Mouse (Mus musculus): ENCODE results near the gene Fbxl8. TPM values are rescaled to one million over a fixed set of nuclear protein-coding genes. Genes with fewer than 3 reads are reported as not detected.
A peak's percentile ranks its signal among the peaks of the same experiment; 100 is the strongest.
"Not testable (repeated sequence)": the region's sequence is repeated elsewhere in the genome, so short reads cannot be mapped to it uniquely, and the experiment has no call there.

Gene Fbxl8
- polyA plus RNA-seq, 1 experiment, result 7.6 TPM

- peak overlapping the region; percentile 89 for H3K4me3 ChIP-seq (ENCODE audit: insufficient read depth, poor library complexity, severe bottlenecking)
- peaks cover 60% of the 10 kb centered on the region for H3K79me2 ChIP-seq (ENCODE audit: control insufficient read depth, insufficient read depth)
- H3K36me3 ChIP-seq (ENCODE audit: control insufficient read depth, insufficient read depth), result no peaks in the 10 kb centered on the region
- H3ac ChIP-seq (ENCODE audit: control insufficient read depth, insufficient read length, low read depth), result peak overlapping the region; percentile 92
- TF ChIP-seq CEBPB (IDR thresholded peaks at IDR 0.05; ENCODE audit: low read depth) (peak; percentile 64), CTCF (IDR thresholded peaks at IDR 0.05; ENCODE audit: control insufficient read depth, insufficient read depth, insufficient read length) (no peak), USF1 (IDR thresholded peaks at IDR 0.05; ENCODE audit: low read depth) (no peak)
- no peaks in the 10 kb centered on the region for H3K27me3 ChIP-seq (ENCODE audit: control insufficient read depth, insufficient read depth, insufficient read length)
- H3K79me3 ChIP-seq (ENCODE audit: low read depth), result peaks cover 39% of the 10 kb centered on the region
These were observed 38.5 kb upstream of the Fbxl8 start for GRCm38 (mm10) chr8:105225917-105226316.

DNA sequence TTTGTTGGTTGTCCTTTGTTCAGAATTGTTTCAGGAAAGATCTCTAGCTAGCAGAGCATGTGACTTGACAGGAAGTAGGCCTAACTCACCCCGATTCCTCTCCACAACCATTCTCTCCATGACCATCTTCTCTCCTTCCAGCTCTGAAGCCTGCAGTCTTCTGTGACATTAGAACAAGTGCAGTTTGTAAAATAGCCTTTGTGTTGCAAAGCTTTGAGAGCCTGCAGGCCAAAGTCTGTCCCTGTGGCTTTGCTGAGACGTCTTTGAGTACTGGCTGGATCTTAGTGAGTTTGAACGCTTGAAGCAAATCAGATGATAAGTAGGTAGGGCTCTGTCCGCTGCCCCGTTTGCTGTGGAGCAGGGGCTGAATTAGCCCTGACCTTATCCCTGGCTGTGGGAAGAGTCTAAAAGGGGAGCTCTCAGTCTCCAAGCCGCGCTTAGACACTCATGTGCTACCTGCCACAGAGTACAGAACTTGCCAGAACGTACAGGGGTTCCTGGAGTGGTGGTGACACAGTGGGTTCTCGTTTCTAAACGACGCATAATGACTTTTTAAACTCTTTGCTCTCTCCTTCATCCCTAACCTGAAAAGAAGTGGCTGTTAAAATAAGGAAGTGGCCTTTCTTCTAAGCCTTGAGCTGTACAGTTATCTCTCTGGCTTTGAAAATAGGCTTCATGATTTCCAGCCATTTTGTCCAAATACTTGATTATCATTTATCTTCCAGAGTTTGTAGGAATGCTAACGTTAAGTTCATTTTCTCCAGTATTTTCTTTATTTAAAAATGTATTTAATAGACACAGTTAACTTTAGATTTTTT lies 32.7 kb upstream of the Fbxl8 start:
- Histone ChIP-seq H3K4me3 (ENCODE audit: insufficient read depth, poor library complexity, severe bottlenecking) (no peak overlapping the region), H3K27me3 (ENCODE audit: control insufficient read depth, insufficient read depth, insufficient read length) (no peaks in the 10 kb centered on the region), H3ac (ENCODE audit: control insufficient read depth, insufficient read length, low read depth) (no peak overlapping the region), H3K79me3 (ENCODE audit: low read depth) (peaks cover 25% of the 10 kb centered on the region), H3K36me3 (ENCODE audit: control insufficient read depth, insufficient read depth) (peaks cover 27% of the 10 kb centered on the region), H3K79me2 (ENCODE audit: control insufficient read depth, insufficient read depth) (peaks cover 44% of the 10 kb centered on the region)
- TF ChIP-seq USF1 (IDR thresholded peaks at IDR 0.05; ENCODE audit: low read depth) (no peak), MAX (IDR thresholded peaks at IDR 0.05) (no peak), MYOD1 (IDR thresholded peaks at IDR 0.05; ENCODE audit: control insufficient read depth, insufficient read length, low read depth) (no peak), CEBPB (IDR thresholded peaks at IDR 0.05; ENCODE audit: low read depth) (no peak), MYOG (IDR thresholded peaks at IDR 0.05; ENCODE audit: control insufficient read depth, extremely low read depth, insufficient read length) (no peak), CTCF (IDR thresholded peaks at IDR 0.05; ENCODE audit: control insufficient read depth, insufficient read depth, insufficient read length) (no peak), FOSL1 (IDR thresholded peaks at IDR 0.05; ENCODE audit: insufficient read depth, low read length, poor library complexity, severe bottlenecking) (no peak)

- H3K79me3 ChIP-seq (ENCODE audit: low read depth), result peaks cover 19% of the 10 kb centered on the region
- not testable (repeated sequence) for H3K27me3 ChIP-seq (ENCODE audit: control insufficient read depth, insufficient read depth, insufficient read length); H3ac ChIP-seq (ENCODE audit: control insufficient read depth, insufficient read length, low read depth); H3K4me3 ChIP-seq (ENCODE audit: insufficient read depth, poor library complexity, severe bottlenecking)
- peaks cover 38% of the 10 kb centered on the region for H3K79me2 ChIP-seq (ENCODE audit: control insufficient read depth, insufficient read depth)
- peaks cover 27% of the 10 kb centered on the region for H3K36me3 ChIP-seq (ENCODE audit: control insufficient read depth, insufficient read depth)
These were observed 32.1 kb upstream of the Fbxl8 start for GRCm38 (mm10) chr8:105232321-105232693.

DNA sequence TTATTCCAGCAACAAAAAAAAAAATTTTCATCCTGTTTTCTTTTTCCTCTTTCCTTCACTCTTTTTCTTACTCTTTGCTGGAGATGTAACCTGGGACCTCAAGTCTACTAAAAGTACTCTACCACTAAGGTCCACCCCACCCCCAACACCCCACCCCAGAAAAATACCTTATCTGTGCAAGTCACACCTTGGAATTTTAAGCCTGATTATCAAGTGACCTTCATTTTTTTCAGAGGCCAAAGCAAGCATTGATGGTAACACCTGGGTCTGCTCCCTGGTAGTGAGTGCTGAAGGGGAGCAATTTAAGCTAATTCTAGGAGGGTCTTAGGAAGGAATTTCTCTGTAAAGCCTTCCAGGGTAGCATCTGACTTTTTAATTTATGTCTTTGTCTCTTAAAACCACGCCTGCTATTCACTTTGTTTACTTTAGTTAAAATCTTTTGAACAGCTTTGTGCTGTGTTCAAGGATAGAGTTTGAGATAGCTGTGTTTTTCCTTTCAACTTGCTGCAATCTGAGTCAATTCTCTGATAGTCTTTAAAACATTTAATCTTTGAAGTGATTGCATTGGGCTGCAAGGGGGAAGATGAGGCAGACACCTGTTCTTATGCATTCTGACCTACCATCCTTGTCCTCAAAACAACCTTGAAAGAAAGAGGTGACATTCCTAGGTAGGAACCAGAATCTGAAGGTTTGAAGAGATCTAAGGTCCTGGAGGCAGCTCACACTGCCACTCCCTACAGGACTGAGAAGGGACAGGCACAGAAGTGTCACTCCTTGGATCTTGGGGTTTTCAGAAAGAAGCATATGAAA lies 31.1 kb upstream of the Fbxl8 start:
- no peak overlapping the region for H3ac ChIP-seq (ENCODE audit: control insufficient read depth, insufficient read length, low read depth)
- H3K4me3 ChIP-seq (ENCODE audit: insufficient read depth, poor library complexity, severe bottlenecking), result no peak overlapping the region
- H3K36me3 ChIP-seq (ENCODE audit: control insufficient read depth, insufficient read depth), result peaks cover 28% of the 10 kb centered on the region
- H3K79me3 ChIP-seq (ENCODE audit: low read depth), result peaks cover 12% of the 10 kb centered on the region
- H3K79me2 ChIP-seq (ENCODE audit: control insufficient read depth, insufficient read depth), result peaks cover 27% of the 10 kb centered on the region
- no peaks in the 10 kb centered on the region for H3K27me3 ChIP-seq (ENCODE audit: control insufficient read depth, insufficient read depth, insufficient read length)
- TF ChIP-seq CTCF (IDR thresholded peaks at IDR 0.05; ENCODE audit: control insufficient read depth, insufficient read depth, insufficient read length), result no peak
- TF ChIP-seq MAX (IDR thresholded peaks at IDR 0.05), result no peak

DNA sequence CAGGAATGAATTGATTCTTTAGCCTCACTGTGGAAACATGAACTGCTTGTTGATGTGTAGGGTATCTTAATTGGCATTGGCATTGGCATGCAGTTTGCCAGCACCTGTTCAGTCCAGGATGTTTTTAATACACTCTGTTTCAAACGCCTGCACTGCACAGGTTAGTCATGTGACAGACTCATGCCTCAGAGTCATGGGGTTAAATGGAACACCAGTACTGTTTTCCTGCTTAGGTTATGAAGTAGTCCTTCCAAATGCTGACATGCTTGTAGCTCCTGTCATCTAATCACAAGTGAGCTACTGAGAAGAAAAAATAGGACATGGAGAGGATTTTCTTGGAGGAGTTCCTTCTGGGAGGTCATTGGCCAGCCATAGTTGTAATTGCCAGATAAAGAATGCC lies 29.2 kb upstream of the Fbxl8 start:
- Histone ChIP-seq H3K79me3 (ENCODE audit: low read depth) (peaks cover 3% of the 10 kb centered on the region), H3K27me3 (ENCODE audit: control insufficient read depth, insufficient read depth, insufficient read length) (no peaks in the 10 kb centered on the region), H3ac (ENCODE audit: control insufficient read depth, insufficient read length, low read depth) (no peak overlapping the region), H3K79me2 (ENCODE audit: control insufficient read depth, insufficient read depth) (peaks cover 9% of the 10 kb centered on the region), H3K4me3 (ENCODE audit: insufficient read depth, poor library complexity, severe bottlenecking) (no peak overlapping the region), H3K36me3 (ENCODE audit: control insufficient read depth, insufficient read depth) (peaks cover 38% of the 10 kb centered on the region)
- TF ChIP-seq MYOG (IDR thresholded peaks at IDR 0.05; ENCODE audit: control insufficient read depth, extremely low read depth, insufficient read length) (no peak), MAX (IDR thresholded peaks at IDR 0.05) (no peak), CEBPB (IDR thresholded peaks at IDR 0.05; ENCODE audit: low read depth) (no peak)

GRCm38 (mm10) chr8:105237442-105238142 lies 26.9 kb upstream of the Fbxl8 start:
- Histone ChIP-seq H3K36me3 (ENCODE audit: control insufficient read depth, insufficient read depth) (peaks cover 48% of the 10 kb centered on the region), H3K27me3 (ENCODE audit: control insufficient read depth, insufficient read depth, insufficient read length) (no peaks in the 10 kb centered on the region), H3ac (ENCODE audit: control insufficient read depth, insufficient read length, low read depth) (no peak overlapping the region), H3K4me3 (ENCODE audit: insufficient read depth, poor library complexity, severe bottlenecking) (no peak overlapping the region), H3K79me2 (ENCODE audit: control insufficient read depth, insufficient read depth) (no peaks in the 10 kb centered on the region), H3K79me3 (ENCODE audit: low read depth) (no peaks in the 10 kb centered on the region)
- TF ChIP-seq MYOD1 (IDR thresholded peaks at IDR 0.05; ENCODE audit: control insufficient read depth, insufficient read length, low read depth) (no peak), FOSL1 (IDR thresholded peaks at IDR 0.05; ENCODE audit: insufficient read depth, low read length, poor library complexity, severe bottlenecking) (no peak), USF1 (IDR thresholded peaks at IDR 0.05; ENCODE audit: low read depth) (no peak), MYOG (IDR thresholded peaks at IDR 0.05; ENCODE audit: control insufficient read depth, extremely low read depth, insufficient read length) (no peak), CTCF (IDR thresholded peaks at IDR 0.05; ENCODE audit: control insufficient read depth, insufficient read depth, insufficient read length) (no peak), MAX (IDR thresholded peaks at IDR 0.05) (no peak), CEBPB (IDR thresholded peaks at IDR 0.05; ENCODE audit: low read depth) (no peak)
